ENCODE assay signal across 28 mouse cellular contexts in the genomic region with DNA sequence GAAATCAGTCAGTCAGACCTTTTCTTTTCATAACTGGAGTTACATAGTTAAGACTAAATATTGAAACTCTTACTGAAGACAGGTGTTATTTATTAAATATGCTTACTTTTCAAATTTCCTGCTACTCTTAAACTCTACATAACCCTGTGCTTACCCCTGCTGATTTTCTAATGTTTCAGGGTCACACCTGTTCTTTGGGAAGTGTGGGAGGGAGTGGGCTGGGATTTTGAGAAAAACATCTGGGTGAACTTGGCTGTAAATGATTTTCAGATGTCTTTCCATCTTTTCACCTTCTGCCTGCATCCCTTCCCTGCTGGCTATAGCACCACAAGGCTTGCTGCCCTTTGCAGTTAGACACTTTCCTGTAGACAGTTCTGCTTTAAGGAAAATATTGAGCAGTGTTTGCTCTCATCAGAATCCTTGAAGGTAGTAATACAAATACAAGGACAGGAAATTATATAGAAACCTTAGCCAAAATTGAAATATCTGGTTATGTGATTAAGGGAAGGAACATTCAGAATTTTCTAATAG.
A peak's percentile ranks its signal among the peaks of the same experiment; 100 is the strongest.
DNase-seq lines count a peak whose midpoint lies in the region; ATAC-seq and TF ChIP-seq lines count a peak whose summit lies in the region.
"Had no signal": no experiment of that assay in that cellular context is flagged by ENCODE, and none has a peak within 500 bp of the region (broad histone marks: within the 10 kb centered on the region; RNA-seq: fewer than 3 reads in every experiment).

No protein-coding gene starts in this region.

- H3K9me3 ChIP-seq in embryonic facial prominence, embryonic 12.5 days, result no peaks in the 10 kb centered on the region
- no peaks in the 10 kb centered on the region for H3K9me3 ChIP-seq in limb, embryonic 11.5 days (ENCODE audit: control insufficient read depth, low read length)
- H3K9me3 ChIP-seq in intestine, postnatal 0 days (ENCODE audit: control insufficient read depth), result no peaks in the 10 kb centered on the region
- no peaks in the 10 kb centered on the region for H3K9me3 ChIP-seq in forebrain, embryonic 14.5 days (replicated peaks; ENCODE audit: control insufficient read depth, low read length)
- H3K9me3 ChIP-seq: embryonic facial prominence, embryonic 13.5 days; heart, embryonic 10.5 days; hindbrain, embryonic 13.5 days; kidney, embryonic 15.5 days; liver, embryonic 15.5 days; midbrain, embryonic 12.5 days; neural tube, embryonic 13.5 days had no signal

- H3K27me3 ChIP-seq in embryonic facial prominence, embryonic 12.5 days, result no peaks in the 10 kb centered on the region
- no peaks in the 10 kb centered on the region for H3K27me3 ChIP-seq in limb, embryonic 11.5 days (ENCODE audit: control insufficient read depth, insufficient read depth, low read length)
- H3K27me3 ChIP-seq in intestine, postnatal 0 days (replicated peaks; ENCODE audit: control insufficient read depth, insufficient read depth, low read length), result no peaks in the 10 kb centered on the region
- no peaks in the 10 kb centered on the region for H3K27me3 ChIP-seq in forebrain, embryonic 14.5 days (replicated peaks; ENCODE audit: control insufficient read depth, insufficient read depth, low read length)
- H3K27me3 ChIP-seq: embryonic facial prominence, embryonic 13.5 days; hindbrain, embryonic 13.5 days; kidney, embryonic 15.5 days; liver, embryonic 15.5 days; midbrain, embryonic 12.5 days; neural tube, embryonic 13.5 days had no signal

- H3K36me3 ChIP-seq in embryonic facial prominence, embryonic 12.5 days, result no peaks in the 10 kb centered on the region
- no peaks in the 10 kb centered on the region for H3K36me3 ChIP-seq in limb, embryonic 11.5 days (ENCODE audit: control insufficient read depth, insufficient read depth, low read length)
- H3K36me3 ChIP-seq in intestine, postnatal 0 days (ENCODE audit: control insufficient read depth, insufficient read depth), result no peaks in the 10 kb centered on the region
- no peaks in the 10 kb centered on the region for H3K36me3 ChIP-seq in forebrain, embryonic 14.5 days (ENCODE audit: control insufficient read depth, insufficient read depth, low read length)
- H3K36me3 ChIP-seq: embryonic facial prominence, embryonic 13.5 days; heart, embryonic 10.5 days; hindbrain, embryonic 13.5 days; kidney, embryonic 15.5 days; liver, embryonic 15.5 days; midbrain, embryonic 12.5 days; neural tube, embryonic 13.5 days had no signal

- no peak overlapping the region for H3K4me2 ChIP-seq in embryonic facial prominence, embryonic 12.5 days (replicated peaks)
- H3K4me2 ChIP-seq in limb, embryonic 11.5 days (ENCODE audit: low read depth, severe bottlenecking), result no peak overlapping the region
- no peak overlapping the region for H3K4me2 ChIP-seq in intestine, postnatal 0 days (replicated peaks; ENCODE audit: low read depth)
- no peak overlapping the region for H3K4me2 ChIP-seq in forebrain, embryonic 14.5 days (ENCODE audit: low read length)
- H3K4me2 ChIP-seq: embryonic facial prominence, embryonic 13.5 days; hindbrain, embryonic 13.5 days; kidney, embryonic 15.5 days; liver, embryonic 15.5 days; lung, embryonic 14.5 days; midbrain, embryonic 12.5 days; neural tube, embryonic 13.5 days had no signal

- no peak for TF ChIP-seq CTCF in intestine, postnatal 0 days (IDR thresholded peaks at IDR 0.05; ENCODE audit: low read depth)

- H3K9ac ChIP-seq in embryonic facial prominence, embryonic 12.5 days, result no peak overlapping the region
- H3K9ac ChIP-seq in limb, embryonic 11.5 days (ENCODE audit: low read length), result no peak overlapping the region
- no peak overlapping the region for H3K9ac ChIP-seq in intestine, postnatal 0 days (ENCODE audit: low read depth, low read length)
- no peak overlapping the region for H3K9ac ChIP-seq in forebrain, embryonic 14.5 days (ENCODE audit: low read length)
- H3K9ac ChIP-seq: embryonic facial prominence, embryonic 13.5 days; forebrain, postnatal 0 days; hindbrain, embryonic 13.5 days; kidney, embryonic 15.5 days; liver, embryonic 15.5 days; lung, embryonic 14.5 days; midbrain, embryonic 12.5 days; neural tube, embryonic 13.5 days had no signal

- DNase-seq in embryo, embryonic 11.5 days (ENCODE audit: low read depth, low spot score), result peak; percentile 9
- peak; percentile 28 for DNase-seq in limb, embryonic 11.5 days (ENCODE audit: low spot score)
- no peak for DNase-seq in cerebellum, postnatal 36 days
- no peak for DNase-seq in forebrain, embryonic 14.5 days (ENCODE audit: low spot score)
- DNase-seq: adrenal gland, postnatal 25 days; B cell, adult 2 months; cerebellum, adult 11-12 months; cerebellum, postnatal 10 days; forebrain, postnatal 0 days; gastrocnemius, postnatal 10 days; heart, postnatal 36 days; kidney, adult 18-20 months; kidney, postnatal 36 days; lung, embryonic 14.5 days; lung, postnatal 14 days had no signal

- H3K27ac ChIP-seq in embryonic facial prominence, embryonic 12.5 days, result no peak overlapping the region
- H3K27ac ChIP-seq in limb, embryonic 11.5 days (replicated peaks; ENCODE audit: low read depth, low read length), result no peak overlapping the region
- H3K27ac ChIP-seq in intestine, postnatal 0 days (ENCODE audit: low read depth, low read length), result no peak overlapping the region
- H3K27ac ChIP-seq in forebrain, embryonic 14.5 days (ENCODE audit: low read depth, low read length), result no peak overlapping the region
- H3K27ac ChIP-seq: embryonic facial prominence, embryonic 13.5 days; heart, embryonic 10.5 days; hindbrain, embryonic 13.5 days; kidney, embryonic 15.5 days; layer of hippocampus, adult 2 months; left cerebral cortex, adult 2 months; liver, embryonic 15.5 days; midbrain, embryonic 12.5 days; neural tube, embryonic 13.5 days had no signal

- no peaks in the 10 kb centered on the region for H3K4me1 ChIP-seq in embryonic facial prominence, embryonic 12.5 days
- no peaks in the 10 kb centered on the region for H3K4me1 ChIP-seq in limb, embryonic 11.5 days (ENCODE audit: control insufficient read depth, insufficient read depth, low read length)
- no peaks in the 10 kb centered on the region for H3K4me1 ChIP-seq in intestine, postnatal 0 days (replicated peaks; ENCODE audit: control insufficient read depth, insufficient read depth, low read length)
- no peaks in the 10 kb centered on the region for H3K4me1 ChIP-seq in forebrain, embryonic 14.5 days (ENCODE audit: control insufficient read depth, insufficient read depth, low read length)
- H3K4me1 ChIP-seq: embryonic facial prominence, embryonic 13.5 days; heart, embryonic 10.5 days; hindbrain, embryonic 13.5 days; kidney, embryonic 15.5 days; liver, embryonic 15.5 days; midbrain, embryonic 12.5 days; neural tube, embryonic 13.5 days had no signal

- no peak overlapping the region for H3K4me3 ChIP-seq in embryonic facial prominence, embryonic 12.5 days
- no peak overlapping the region for H3K4me3 ChIP-seq in limb, embryonic 11.5 days (ENCODE audit: low read depth, low read length)
- H3K4me3 ChIP-seq in intestine, postnatal 0 days (ENCODE audit: low read depth, low read length), result no peak overlapping the region
- H3K4me3 ChIP-seq in forebrain, embryonic 14.5 days (ENCODE audit: low read depth, low read length), result no peak overlapping the region
- H3K4me3 ChIP-seq: embryonic facial prominence, embryonic 13.5 days; erythroblast, embryonic 14.5 days; heart, embryonic 10.5 days; hindbrain, embryonic 13.5 days; kidney, embryonic 15.5 days; layer of hippocampus, adult 2 months; left cerebral cortex, adult 2 months; liver, embryonic 15.5 days; midbrain, embryonic 12.5 days; myocyte; neural tube, embryonic 13.5 days had no signal

- ATAC-seq in embryonic facial prominence, embryonic 12.5 days (ENCODE audit: insufficient number of reproducible peaks, insufficient read depth, low FRiP score, low TSS enrichment), result peak; percentile 60; the same call in 1 of the 2 replicates
- ATAC-seq in limb, embryonic 11.5 days (ENCODE audit: insufficient number of reproducible peaks, low FRiP score, low TSS enrichment, low read depth), result peak; percentile 91
- ATAC-seq in intestine, postnatal 0 days, result no peak
- no peak for ATAC-seq in forebrain, embryonic 14.5 days
- ATAC-seq: forebrain, postnatal 0 days had no signal

Comparison
In these comparisons a context has a peak if more than half of its experiments do, and no peak if none do; other contexts are left out.
1. DNase-seq: peak in embryo, embryonic 11.5 days (single experiment) and limb, embryonic 11.5 days (single experiment); none in cerebellum, postnatal 36 days (0 of 2) and forebrain, embryonic 14.5 days (single experiment).
2. ATAC-seq: peak in embryonic facial prominence, embryonic 12.5 days (single experiment) and limb, embryonic 11.5 days (single experiment); none in intestine, postnatal 0 days (single experiment) and forebrain, embryonic 14.5 days (single experiment).